Mouse (Mus musculus) stomach, postnatal 0 days (tissue): ENCODE data around the gene Pkd1.
A peak's percentile ranks its signal among the peaks of the same experiment; 100 is the strongest.

Experiments used
- CTCF ChIP-seq: IDR thresholded peaks from 2 replicates; pipeline ENCODE4 v1.5.1; 2016; ENCODE audit warnings: antibody characterized with exemption, low read depth, mild to moderate bottlenecking, moderate library complexity
- EP300 ChIP-seq: optimal IDR thresholded peaks from 2 replicates; pipeline ENCODE3; 2016; ENCODE audit warnings: antibody characterized with exemption

DNA sequence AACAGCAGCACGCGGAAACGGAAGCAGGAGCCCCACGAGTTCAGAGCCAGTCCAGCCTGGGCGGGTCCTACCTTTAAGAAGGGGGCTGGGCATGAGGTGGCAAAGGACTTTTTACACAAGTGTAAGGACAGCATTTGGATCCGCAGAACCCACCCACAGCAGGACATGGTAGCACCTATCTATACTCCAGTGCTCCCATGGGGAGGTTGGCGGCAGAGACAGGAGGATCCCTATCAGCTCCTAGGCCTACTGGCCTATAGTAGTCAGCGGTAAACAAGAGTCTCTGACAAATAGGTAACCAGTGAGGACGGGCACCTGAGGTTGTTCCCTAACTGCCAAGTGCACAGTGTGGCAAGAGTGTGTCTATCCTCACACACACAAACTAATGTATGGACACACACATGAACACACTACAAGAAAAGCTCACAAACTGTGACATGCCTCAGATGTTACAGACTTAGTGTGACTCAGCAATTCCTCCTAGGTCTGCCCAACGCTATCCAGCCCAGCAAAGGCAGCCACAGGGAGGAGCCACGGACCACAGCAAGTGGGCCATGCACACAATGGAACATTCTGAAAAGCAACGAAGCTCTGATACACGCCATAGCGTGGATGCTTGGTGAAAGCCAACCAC, 68.0 kb downstream of the Pkd1 start:
- TF ChIP-seq CTCF (peak; percentile 53), EP300 (no peak)
